Mouse (Mus musculus) midbrain, embryonic 14.5 days (tissue): ENCODE data around the gene Zfp428. TPM values are rescaled to one million over a fixed set of nuclear protein-coding genes. Genes with fewer than 3 reads are reported as not detected.

ENCODE experiments used
- ATAC-seq: fragments of 200-750 bp; cut with Nextera tagmentation; 2 replicates; pipeline ENCODE4 v1.8.0; 2017; ENCODE audit warnings: moderate number of reproducible peaks, moderate library complexity; ENCODE audit not compliant: low FRiP score, low TSS enrichment
- DNase-seq: peaks from one replicate; pipeline ENCODE4 v3.0.0-alpha.2; 2015
- H3K27ac ChIP-seq: fragments of 300-500 bp; sonication (generic); replicated peaks from 2 replicates; pipeline ENCODE4 v1.5.1; 2014; ENCODE audit warnings: mild to moderate bottlenecking, low read depth, low read length, moderate library complexity
- H3K27me3 ChIP-seq: fragments of 300-500 bp; sonication (generic); 2 replicates; pipeline ENCODE4 v1.6.1; 2014; ENCODE audit warnings: low read length, control low read depth, mixed read lengths; ENCODE audit not compliant: control insufficient read depth, insufficient read depth
- H3K36me3 ChIP-seq: fragments of 300-500 bp; sonication (generic); 2 replicates; pipeline ENCODE4 v1.6.1; 2014; ENCODE audit warnings: low read length, control low read depth; ENCODE audit not compliant: control insufficient read depth, insufficient read depth
- H3K4me1 ChIP-seq: fragments of 300-500 bp; sonication (generic); 2 replicates; pipeline ENCODE4 v1.6.1; 2014; ENCODE audit warnings: mild to moderate bottlenecking, antibody characterized with exemption, low read length, control low read depth; ENCODE audit not compliant: control insufficient read depth, insufficient read depth
- H3K4me2 ChIP-seq: fragments of 300-500 bp; sonication (generic); 2 replicates; pipeline ENCODE4 v1.6.1; 2014; ENCODE audit warnings: mild to moderate bottlenecking, low read length, moderate library complexity
- H3K4me3 ChIP-seq: fragments of 300-500 bp; sonication (generic); replicated peaks from 2 replicates; pipeline ENCODE4 v1.5.1; 2014; ENCODE audit warnings: low read depth, low read length
- H3K9ac ChIP-seq: fragments of 300-500 bp; sonication (generic); replicated peaks from 2 replicates; pipeline ENCODE4 v1.6.1; 2014; ENCODE audit warnings: mild to moderate bottlenecking, low read length, moderate library complexity
- H3K9me3 ChIP-seq: fragments of 300-500 bp; sonication (generic); 2 replicates; pipeline ENCODE4 v1.6.1; 2016; ENCODE audit warnings: low read length, control low read depth, mixed read lengths; ENCODE audit not compliant: control insufficient read depth
- WGBS: fragments of 180-500 bp; shearing (Covaris S2); extraction: QIAGEN DNeasy Blood & Tissue Kit; methylation state at CpG from one replicate; pipeline ENCODE4 v1.1.7; 2014; 5-methylcytosine and 5-hydroxymethylcytosine counted together
- polyA plus RNA-seq: library from polyadenylated mRNA; unstranded; fragments of >200 nt; fragmentation: Nextera tagmentation; extraction: Ambion mirVana; gene quantifications from 2 replicates; pipeline ENCODE4 v1.2.1, GENCODE M21; 2014

The Zfp428 gene
- polyA plus RNA-seq = 216 and 303 TPM in 2 replicates

DNA sequence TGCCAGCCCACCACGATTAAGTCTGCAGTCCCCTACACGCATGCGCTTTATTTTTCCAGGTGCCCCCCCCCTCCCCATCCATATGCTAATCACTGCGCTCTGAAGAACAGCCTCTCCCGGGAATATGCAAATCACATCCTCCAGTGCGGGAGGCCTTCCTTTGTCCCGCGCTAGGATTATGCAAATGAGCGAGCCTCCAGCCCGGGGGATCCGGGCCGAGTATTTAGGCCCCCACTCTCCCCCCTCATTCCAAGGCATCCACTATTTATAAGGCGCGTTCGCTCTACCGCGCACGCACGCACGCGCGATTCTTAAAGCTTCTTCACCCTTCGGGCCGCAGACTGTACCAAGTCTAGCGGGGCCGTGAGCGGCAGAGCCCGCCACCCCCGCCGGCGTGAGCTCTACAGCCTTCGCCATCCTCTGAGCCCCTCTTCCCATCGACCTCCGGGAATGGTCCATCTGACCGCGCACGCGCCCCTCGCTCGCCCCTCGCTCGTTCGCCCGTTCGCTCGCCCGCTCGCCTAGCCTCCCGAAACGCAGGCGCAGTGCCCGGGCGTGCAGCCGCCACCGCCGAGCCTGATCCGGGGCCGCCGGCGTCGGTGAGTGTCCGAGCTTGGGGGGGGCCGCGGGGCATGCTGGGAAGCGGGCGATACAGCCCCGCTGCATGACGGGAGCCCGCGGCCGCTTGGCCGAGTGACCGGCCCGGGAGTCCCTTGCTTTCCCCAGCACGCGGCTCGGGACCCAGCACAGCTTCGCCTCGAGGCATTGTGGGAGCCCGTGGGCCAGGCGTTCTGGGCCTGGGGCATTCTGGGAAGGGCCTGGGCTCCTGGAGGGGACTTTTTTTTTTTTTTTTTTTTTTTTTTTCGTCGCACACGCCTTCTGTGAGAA lies at the start of gene Zfp428:
Zfp428 (plus strand) TSS at position 169 of the 888 bp plus-strand sequence.
- peak within 1 kb of the TSS; percentile 63 for H3K4me3 ChIP-seq
- under 1% methylated on average over 82 of the region's 84 CpGs for WGBS
- peak within 1 kb of the TSS; percentile 100 for H3K27ac ChIP-seq
- H3K4me1 ChIP-seq = peaks cover 53% of the 10 kb centered on the region
- DNase-seq (peak; percentile 98), ATAC-seq (peak; percentile 91)
- peak within 1 kb of the TSS; percentile 75 for H3K4me2 ChIP-seq
- no peaks in the 10 kb centered on the region for H3K27me3 ChIP-seq
- peak within 1 kb of the TSS; percentile 91 for H3K9ac ChIP-seq
- H3K36me3 ChIP-seq = peaks cover 37% of the 10 kb centered on the region
- no peaks in the 10 kb centered on the region for H3K9me3 ChIP-seq

GRCm38 (mm10) chr7:24457726-24458370 lies 49.0 kb upstream of the Zfp428 start:
- Histone ChIP-seq H3K27me3 (0 out of 2 replicates have a peak, but pooled peaks cover 5% of the 10 kb centered on the region), H3K27ac (no peak overlapping the region), H3K4me3 (no peak overlapping the region), H3K9ac (no peak overlapping the region), H3K4me1 (0 out of 2 replicates have a peak, but pooled peaks cover 4% of the 10 kb centered on the region), H3K9me3 (no peaks in the 10 kb centered on the region), H3K4me2 (no peak overlapping the region), H3K36me3 (no peaks in the 10 kb centered on the region)
- DNase-seq (no peak), ATAC-seq (no peak)
- WGBS = 72% methylated on average over 10 of the region's 10 CpGs

- no peak for DNase-seq
These were observed 47.4 kb upstream of the Zfp428 start for GRCm38 (mm10) chr7:24459440-24459839.

GRCm38 (mm10) chr7:24459843-24460242 lies 47.0 kb upstream of the Zfp428 start:
- WGBS = 60% methylated on average over 3 of the region's 3 CpGs
- no peak overlapping the region for H3K9ac ChIP-seq
- no peaks in the 10 kb centered on the region for H3K9me3 ChIP-seq
- H3K4me3 ChIP-seq = no peak overlapping the region
- no peak overlapping the region for H3K27ac ChIP-seq
- H3K4me2 ChIP-seq = no peak overlapping the region
- H3K36me3 ChIP-seq = no peaks in the 10 kb centered on the region
- DNase-seq = no peak
- 0 out of 2 replicates have a peak, but pooled peaks cover 5% of the 10 kb centered on the region for H3K27me3 ChIP-seq
- no peak for ATAC-seq
- 0 out of 2 replicates have a peak, but pooled peaks cover 5% of the 10 kb centered on the region for H3K4me1 ChIP-seq

More at GRCm38 (mm10) chr7:24459440-24459839, 47.4 kb upstream of the Zfp428 start:
- Histone ChIP-seq H3K4me1 (0 out of 2 replicates have a peak, but pooled peaks cover 5% of the 10 kb centered on the region), H3K9ac (no peak overlapping the region), H3K36me3 (no peaks in the 10 kb centered on the region), H3K27me3 (0 out of 2 replicates have a peak, but pooled peaks cover 5% of the 10 kb centered on the region), H3K4me3 (no peak overlapping the region), H3K9me3 (no peaks in the 10 kb centered on the region), H3K4me2 (no peak overlapping the region), H3K27ac (no peak overlapping the region)
- no peak for ATAC-seq
- 89% methylated on average over 5 of the region's 5 CpGs for WGBS

GRCm38 (mm10) chr7:24461376-24462051 lies 45.3 kb upstream of the Zfp428 start:
- H3K36me3 ChIP-seq = no peaks in the 10 kb centered on the region
- WGBS = 74% methylated on average over 14 of the region's 14 CpGs
- H3K27ac ChIP-seq = no peak overlapping the region
- H3K4me2 ChIP-seq = no peak overlapping the region
- H3K27me3 ChIP-seq = 0 out of 2 replicates have a peak, but pooled peaks cover 5% of the 10 kb centered on the region
- H3K9ac ChIP-seq = no peak overlapping the region
- H3K4me1 ChIP-seq = 0 out of 2 replicates have a peak, but pooled peaks cover 5% of the 10 kb centered on the region
- H3K9me3 ChIP-seq = no peaks in the 10 kb centered on the region
- DNase-seq (no peak), ATAC-seq (no peak)
- H3K4me3 ChIP-seq = no peak overlapping the region

DNA sequence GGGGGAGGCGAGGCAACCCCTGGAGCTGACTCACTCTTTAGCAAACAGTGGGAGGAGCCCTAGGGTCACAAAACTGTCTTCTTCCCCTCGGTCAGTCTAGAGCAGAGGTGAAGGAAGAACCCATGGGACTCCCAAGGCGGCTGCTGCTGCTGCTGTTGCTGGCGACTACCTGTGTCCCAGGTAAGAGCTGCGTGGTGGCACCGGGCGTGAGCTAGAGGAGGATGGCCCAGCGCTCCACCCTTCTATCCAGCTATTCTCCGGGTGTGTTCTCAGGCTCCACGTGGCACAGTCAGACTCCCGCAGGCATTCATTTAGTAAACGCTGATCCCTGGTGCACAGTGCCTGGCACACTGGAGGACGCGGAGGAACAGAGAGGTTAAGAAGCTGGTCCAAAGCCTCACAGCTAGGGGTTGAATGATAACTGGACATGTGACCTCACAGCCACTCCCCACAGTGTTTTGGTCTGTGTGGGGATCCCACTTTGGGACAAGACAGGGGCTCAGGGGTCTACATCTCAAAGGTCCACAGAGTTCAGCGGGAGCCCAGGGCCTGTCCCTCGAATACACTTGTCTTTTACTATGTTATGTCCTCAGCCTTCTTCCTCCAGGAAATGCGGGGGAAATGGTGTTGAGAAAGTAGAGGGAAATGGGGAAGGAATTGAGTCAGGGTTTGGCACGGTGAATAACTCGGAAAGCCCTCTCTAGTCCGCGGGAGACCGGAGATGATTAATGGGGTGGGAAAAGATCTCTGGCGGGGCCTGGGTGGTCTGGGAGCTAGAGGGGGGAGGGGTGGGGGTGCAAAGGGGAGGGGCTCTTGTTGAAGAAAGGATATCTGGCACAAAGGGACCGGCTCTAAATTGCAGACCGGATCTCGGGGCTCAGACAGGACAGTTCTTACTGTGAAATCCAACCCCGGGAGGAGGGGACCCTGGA lies 44.2 kb upstream of the Zfp428 start, which contains the start of gene Plaur:
Plaur (plus strand) TSS at position 97 of the 932 bp plus-strand sequence.
- 0 out of 2 replicates have a peak, but pooled peaks cover 5% of the 10 kb centered on the region for H3K4me1 ChIP-seq
- DNase-seq (no peak), ATAC-seq (no peak)
- H3K36me3 ChIP-seq = no peaks in the 10 kb centered on the region
- no peak within 1 kb of the TSS for H3K27ac ChIP-seq
- no peak within 1 kb of the TSS for H3K9ac ChIP-seq
- H3K9me3 ChIP-seq = no peaks in the 10 kb centered on the region
- 12% methylated on average over 27 of the region's 27 CpGs for WGBS
- peak within 1 kb of the TSS; percentile 6; the same call in 1 of the 2 replicates for H3K4me2 ChIP-seq
- H3K27me3 ChIP-seq = 0 out of 2 replicates have a peak, but pooled peaks cover 5% of the 10 kb centered on the region
- no peak within 1 kb of the TSS for H3K4me3 ChIP-seq

DNA sequence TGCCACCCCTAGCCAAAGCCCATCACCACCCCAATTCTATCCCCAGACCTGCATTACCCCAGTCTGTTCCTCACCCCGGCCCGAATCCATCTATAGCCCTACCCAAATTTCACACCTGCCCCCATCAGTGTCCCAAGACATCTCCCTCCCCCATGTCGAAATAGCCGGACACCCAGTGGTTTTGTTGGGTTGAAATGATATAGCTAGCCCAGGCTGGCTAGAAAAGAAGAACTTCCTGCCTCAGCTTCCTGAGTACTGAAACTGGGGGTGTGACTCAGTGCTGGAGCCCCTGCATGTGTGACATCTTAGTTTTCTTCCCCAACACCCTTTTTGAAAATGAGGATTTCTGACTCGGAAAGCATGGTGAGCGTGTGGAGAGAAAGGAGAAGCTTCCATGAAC lies 40.0 kb upstream of the Zfp428 start:
- Histone ChIP-seq H3K27ac (no peak overlapping the region), H3K4me1 (0 out of 2 replicates have a peak, but pooled peaks cover 5% of the 10 kb centered on the region), H3K27me3 (0 out of 2 replicates have a peak, but pooled peaks cover 5% of the 10 kb centered on the region), H3K9ac (no peak overlapping the region), H3K4me3 (no peak overlapping the region), H3K36me3 (no peaks in the 10 kb centered on the region), H3K4me2 (no peak overlapping the region), H3K9me3 (no peaks in the 10 kb centered on the region)
- DNase-seq (no peak), ATAC-seq (no peak)
- WGBS = 95% methylated on average over 6 of the region's 6 CpGs
